Mouse (Mus musculus): Measurements from ENCODE around the gene Wdr35. TPM values are rescaled to one million over a fixed set of nuclear protein-coding genes. Genes with fewer than 3 reads are reported as not detected.
"Not testable (repeated sequence)": the region's sequence is repeated elsewhere in the genome, so short reads cannot be mapped to it uniquely, and the experiment has no call there.

Wdr35 gene
- polyA plus RNA-seq, 1 experiment from 2014 or later, result 21.4 TPM

DNA sequence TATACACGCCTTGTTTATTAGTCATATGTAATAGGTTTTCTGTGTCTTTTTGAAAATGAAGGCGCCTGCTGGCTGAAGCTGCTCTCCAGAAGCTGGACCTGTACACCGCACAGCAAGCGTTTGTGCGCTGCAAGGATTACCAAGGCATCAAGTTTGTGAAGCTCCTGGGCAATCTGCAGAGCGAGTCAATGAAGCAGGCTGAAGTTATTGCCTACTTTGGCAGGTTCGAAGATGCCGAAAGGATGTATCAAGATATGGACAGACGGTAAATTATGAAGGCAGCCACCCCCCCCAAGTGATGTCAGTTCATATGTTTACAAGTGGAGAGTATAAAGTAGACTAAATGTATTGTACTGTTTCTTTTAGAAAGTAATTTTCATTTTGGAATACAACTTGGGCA is 42.7 kb downstream of the Wdr35 start:
- no peaks in the 10 kb centered on the region for H3K9me3 ChIP-seq
- H3K36me3 ChIP-seq (replicated peaks), result peaks cover 24% of the 10 kb centered on the region
- DNase-seq (ENCODE audit: low spot score), result no peak

DNA sequence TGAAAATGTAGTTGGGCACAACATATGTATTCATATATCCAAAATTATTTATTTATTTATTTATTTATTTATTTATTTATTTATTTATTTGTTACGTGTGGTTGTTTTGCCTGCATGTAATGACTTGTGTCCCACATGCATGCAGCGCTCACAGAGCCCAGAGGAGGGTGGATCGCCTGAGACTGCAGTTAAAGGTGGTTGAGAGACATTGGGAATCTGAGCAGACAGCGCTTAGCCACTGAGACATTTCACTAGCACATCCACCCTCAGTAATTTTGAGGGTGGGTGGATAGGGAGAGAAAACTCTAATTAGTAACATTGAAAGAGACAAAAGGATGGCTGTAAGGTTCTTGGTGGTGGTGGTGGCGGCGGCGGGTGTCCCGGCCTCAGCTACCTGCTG is 46.7 kb downstream of the Wdr35 start:
- peaks cover 7% of the 10 kb centered on the region for H3K4me1 ChIP-seq
- 94% methylated on average over 8 of the region's 8 CpGs for WGBS
- no peak overlapping the region for H3K4me3 ChIP-seq
- H3K36me3 ChIP-seq (replicated peaks), result peaks cover 17% of the 10 kb centered on the region; the same call in 1 of the 2 replicates
- H3K27me3 ChIP-seq (replicated peaks; ENCODE audit: low read depth, poor library complexity, severe bottlenecking), result no peaks in the 10 kb centered on the region
- no peaks in the 10 kb centered on the region for H3K9me3 ChIP-seq
- H3K27ac ChIP-seq (replicated peaks), result no peak overlapping the region
- DNase-seq (ENCODE audit: low spot score), result no peak

More for the DNA sequence above, 42.7 kb downstream of the Wdr35 start:
- Histone ChIP-seq H3K27ac (replicated peaks) (no peak overlapping the region), H3K4me3 (no peak overlapping the region), H3K4me1 (peaks cover 2% of the 10 kb centered on the region), H3K27me3 (replicated peaks; ENCODE audit: low read depth, poor library complexity, severe bottlenecking) (no peaks in the 10 kb centered on the region)
- WGBS, result 95% methylated on average over 9 of the region's 9 CpGs

DNA sequence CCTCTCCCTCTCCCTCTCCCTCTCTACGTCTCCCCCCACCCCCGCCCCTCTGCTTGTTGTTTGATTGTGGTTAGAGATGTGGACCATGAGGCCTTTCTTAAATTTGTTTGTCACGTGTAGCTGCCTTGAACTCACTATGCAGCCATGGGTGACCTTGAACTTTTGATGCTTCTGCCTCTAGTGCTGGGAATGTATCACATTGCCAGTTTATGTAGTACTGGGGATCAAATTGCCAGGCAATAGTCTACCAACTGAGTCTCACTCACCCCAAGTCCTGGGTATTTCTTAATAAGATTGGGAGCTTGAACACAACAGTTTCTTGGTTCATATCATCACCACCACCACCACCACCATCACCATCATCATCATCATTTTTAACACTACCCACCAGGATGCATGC is 47.3 kb downstream of the Wdr35 start:
- Histone ChIP-seq H3K36me3 (replicated peaks) (peaks cover 17% of the 10 kb centered on the region; the same call in 1 of the 2 replicates), H3K9me3 (no peaks in the 10 kb centered on the region), H3K4me3 (no peak overlapping the region), H3K27me3 (replicated peaks; ENCODE audit: low read depth, poor library complexity, severe bottlenecking) (no peaks in the 10 kb centered on the region), H3K27ac (replicated peaks) (no peak overlapping the region), H3K4me1 (peaks cover 7% of the 10 kb centered on the region)
- no peak for DNase-seq (ENCODE audit: low spot score)
- WGBS, result 65% methylated on average over 3 of the region's 3 CpGs

DNA sequence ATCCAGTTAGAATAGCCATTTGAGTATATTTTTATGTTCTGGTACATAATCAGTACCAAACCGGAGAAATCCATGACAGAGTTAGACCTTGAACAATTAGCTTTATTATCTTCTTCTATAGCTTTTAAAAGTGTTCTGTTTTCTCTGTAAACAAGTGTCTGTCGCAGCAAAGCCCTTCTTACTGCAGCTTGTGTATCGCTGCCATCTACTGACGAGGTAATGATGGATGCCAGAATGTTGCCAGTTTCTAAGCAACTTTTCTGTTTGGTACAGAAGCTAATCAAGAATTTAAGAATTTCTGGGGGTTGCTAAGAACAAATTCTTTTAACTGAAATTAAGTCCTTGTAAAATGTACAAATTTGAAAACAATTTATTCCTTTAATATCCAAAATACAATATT is 49.3 kb downstream of the Wdr35 start:
- H3K4me3 ChIP-seq, result no peak overlapping the region
- DNase-seq (ENCODE audit: low spot score), result no peak
- peaks cover 7% of the 10 kb centered on the region for H3K4me1 ChIP-seq
- WGBS, result 58% methylated on average over 4 of the region's 4 CpGs
- peaks cover 6% of the 10 kb centered on the region for H3K36me3 ChIP-seq (replicated peaks)
- H3K27me3 ChIP-seq (replicated peaks; ENCODE audit: low read depth, poor library complexity, severe bottlenecking), result no peaks in the 10 kb centered on the region
- H3K9me3 ChIP-seq, result no peaks in the 10 kb centered on the region
- H3K27ac ChIP-seq (replicated peaks), result no peak overlapping the region

DNA sequence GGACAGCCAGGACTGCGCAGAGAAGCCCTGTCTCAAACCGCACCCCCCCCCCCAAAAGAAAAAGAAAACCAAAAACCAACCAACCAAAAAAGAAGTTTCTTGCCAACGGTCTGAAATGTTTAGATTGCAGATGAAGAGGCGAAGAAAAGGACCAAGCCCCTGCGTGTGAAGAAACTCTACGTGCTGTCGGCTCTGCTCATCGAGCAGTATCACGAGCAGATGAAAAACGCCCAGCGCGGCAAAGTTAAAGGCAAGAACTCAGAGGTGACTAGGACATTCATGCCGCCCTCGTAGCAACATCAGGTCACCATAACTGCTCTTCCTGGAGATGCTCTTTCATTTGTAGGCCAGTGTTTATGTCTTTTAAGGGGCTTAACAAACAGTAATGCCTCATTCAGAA is 50.4 kb downstream of the Wdr35 start:
- no peaks in the 10 kb centered on the region for H3K9me3 ChIP-seq
- no peak overlapping the region for H3K4me3 ChIP-seq
- H3K27me3 ChIP-seq (replicated peaks; ENCODE audit: low read depth, poor library complexity, severe bottlenecking), result no peaks in the 10 kb centered on the region
- H3K4me1 ChIP-seq, result peaks cover 7% of the 10 kb centered on the region
- peaks cover 7% of the 10 kb centered on the region; the same call in 1 of the 2 replicates for H3K36me3 ChIP-seq (replicated peaks)
- no peak for DNase-seq (ENCODE audit: low spot score)
- no peak overlapping the region for H3K27ac ChIP-seq (replicated peaks)
- 94% methylated on average over 14 of the region's 14 CpGs for WGBS

DNA sequence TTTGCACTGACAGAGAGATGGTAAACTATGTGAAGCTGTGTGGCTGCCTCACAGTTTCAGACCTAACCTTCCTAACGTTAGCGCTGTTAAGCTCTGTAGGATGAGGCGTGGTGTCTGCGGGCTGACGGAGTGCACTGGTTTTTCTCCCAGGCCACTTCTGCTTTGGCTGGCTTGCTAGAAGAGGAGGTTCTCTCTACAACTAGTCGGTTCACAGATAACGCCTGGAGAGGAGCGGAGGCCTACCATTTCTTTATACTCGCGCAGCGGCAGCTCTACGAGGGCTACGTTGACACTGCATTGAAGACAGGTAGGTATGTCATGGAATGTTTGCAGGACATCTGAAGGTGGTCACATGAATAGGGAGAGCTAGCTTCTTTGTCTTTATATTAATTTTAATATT is 51.0 kb downstream of the Wdr35 start:
- Histone ChIP-seq H3K36me3 (replicated peaks) (peaks cover 7% of the 10 kb centered on the region; the same call in 1 of the 2 replicates), H3K27me3 (replicated peaks; ENCODE audit: low read depth, poor library complexity, severe bottlenecking) (no peaks in the 10 kb centered on the region), H3K4me3 (no peak overlapping the region), H3K9me3 (no peaks in the 10 kb centered on the region), H3K4me1 (peaks cover 7% of the 10 kb centered on the region), H3K27ac (replicated peaks) (no peak overlapping the region)
- 89% methylated on average over 13 of the region's 13 CpGs for WGBS
- no peak for DNase-seq (ENCODE audit: low spot score)

DNA sequence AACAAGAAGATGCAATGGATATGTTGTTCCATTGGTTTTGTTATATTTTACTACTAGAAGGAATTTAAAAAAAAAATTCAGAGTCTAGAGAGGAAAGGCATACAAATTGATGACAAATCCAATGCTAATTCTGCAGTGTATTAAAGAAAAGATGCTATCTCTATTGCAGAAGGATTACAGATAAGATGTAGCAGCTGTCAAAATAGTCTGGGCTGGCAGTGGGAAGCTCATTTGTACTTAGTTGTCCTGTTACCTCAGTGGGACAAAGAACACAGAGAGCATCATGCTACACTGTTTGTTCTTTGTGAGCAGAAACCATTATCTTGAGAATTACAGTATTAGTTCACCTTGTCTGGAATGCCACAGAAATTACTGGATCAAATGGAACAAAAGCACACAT is 53.2 kb downstream of the Wdr35 start:
- no peak overlapping the region for H3K27ac ChIP-seq (replicated peaks)
- H3K36me3 ChIP-seq (replicated peaks), result peaks cover 7% of the 10 kb centered on the region; the same call in 1 of the 2 replicates
- H3K4me3 ChIP-seq, result no peak overlapping the region
- H3K4me1 ChIP-seq, result peaks cover 7% of the 10 kb centered on the region
- no peaks in the 10 kb centered on the region for H3K9me3 ChIP-seq
- H3K27me3 ChIP-seq (replicated peaks; ENCODE audit: low read depth, poor library complexity, severe bottlenecking), result no peaks in the 10 kb centered on the region
- DNase-seq (ENCODE audit: low spot score), result no peak

DNA sequence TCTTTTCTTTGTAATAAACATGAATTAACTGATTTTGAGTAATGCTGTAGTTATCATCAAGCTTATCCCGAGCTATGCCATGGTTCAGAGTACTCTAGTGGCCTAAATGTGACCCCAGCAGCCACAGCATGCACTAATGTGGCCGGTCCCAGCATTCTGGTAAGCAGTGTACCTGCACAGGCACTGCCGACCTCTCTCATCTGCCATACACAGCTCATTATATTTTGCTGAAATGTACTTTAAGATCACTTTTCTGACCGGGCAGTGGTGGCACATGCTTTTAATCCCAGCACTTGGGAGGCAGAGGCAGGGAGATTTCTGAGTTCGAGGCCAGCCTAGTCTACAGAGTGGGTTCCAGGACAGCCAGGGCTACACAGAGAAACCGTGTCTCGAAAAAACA is 55.1 kb downstream of the Wdr35 start:
- not testable (repeated sequence) for H3K27me3 ChIP-seq (replicated peaks; ENCODE audit: low read depth, poor library complexity, severe bottlenecking); H3K9me3 ChIP-seq; H3K27ac ChIP-seq (replicated peaks); H3K36me3 ChIP-seq (replicated peaks); H3K4me1 ChIP-seq; H3K4me3 ChIP-seq; DNase-seq (ENCODE audit: low spot score)
- WGBS, result 91% methylated on average over 7 of the region's 7 CpGs

DNA sequence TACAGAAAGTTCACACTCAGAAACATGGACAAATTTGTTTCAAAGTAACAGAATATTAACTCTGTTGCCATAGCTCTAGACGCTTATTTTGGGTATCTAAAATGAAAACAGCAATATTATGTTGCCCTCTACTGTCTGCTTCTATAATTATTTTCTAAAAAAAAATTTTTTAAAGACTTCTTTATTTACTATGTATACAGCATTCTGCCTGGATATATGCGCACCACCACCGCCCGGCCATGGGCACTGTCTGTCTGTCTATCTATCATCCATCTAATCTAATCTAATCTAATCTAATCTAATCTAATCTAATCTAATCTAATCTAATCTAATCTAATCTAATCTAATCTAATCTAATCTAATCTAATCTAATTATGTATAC is 55.8 kb downstream of the Wdr35 start:
- Histone ChIP-seq H3K4me1 (peaks cover 7% of the 10 kb centered on the region), H3K27me3 (replicated peaks; ENCODE audit: low read depth, poor library complexity, severe bottlenecking) (no peaks in the 10 kb centered on the region), H3K4me3 (peak overlapping the region; percentile 67), H3K9me3 (no peaks in the 10 kb centered on the region), H3K27ac (replicated peaks) (peak overlapping the region; percentile 96), H3K36me3 (replicated peaks) (peaks cover 7% of the 10 kb centered on the region; the same call in 1 of the 2 replicates)
- 63% methylated on average over 4 of the region's 4 CpGs for WGBS
- no peak for DNase-seq (ENCODE audit: low spot score)

DNA sequence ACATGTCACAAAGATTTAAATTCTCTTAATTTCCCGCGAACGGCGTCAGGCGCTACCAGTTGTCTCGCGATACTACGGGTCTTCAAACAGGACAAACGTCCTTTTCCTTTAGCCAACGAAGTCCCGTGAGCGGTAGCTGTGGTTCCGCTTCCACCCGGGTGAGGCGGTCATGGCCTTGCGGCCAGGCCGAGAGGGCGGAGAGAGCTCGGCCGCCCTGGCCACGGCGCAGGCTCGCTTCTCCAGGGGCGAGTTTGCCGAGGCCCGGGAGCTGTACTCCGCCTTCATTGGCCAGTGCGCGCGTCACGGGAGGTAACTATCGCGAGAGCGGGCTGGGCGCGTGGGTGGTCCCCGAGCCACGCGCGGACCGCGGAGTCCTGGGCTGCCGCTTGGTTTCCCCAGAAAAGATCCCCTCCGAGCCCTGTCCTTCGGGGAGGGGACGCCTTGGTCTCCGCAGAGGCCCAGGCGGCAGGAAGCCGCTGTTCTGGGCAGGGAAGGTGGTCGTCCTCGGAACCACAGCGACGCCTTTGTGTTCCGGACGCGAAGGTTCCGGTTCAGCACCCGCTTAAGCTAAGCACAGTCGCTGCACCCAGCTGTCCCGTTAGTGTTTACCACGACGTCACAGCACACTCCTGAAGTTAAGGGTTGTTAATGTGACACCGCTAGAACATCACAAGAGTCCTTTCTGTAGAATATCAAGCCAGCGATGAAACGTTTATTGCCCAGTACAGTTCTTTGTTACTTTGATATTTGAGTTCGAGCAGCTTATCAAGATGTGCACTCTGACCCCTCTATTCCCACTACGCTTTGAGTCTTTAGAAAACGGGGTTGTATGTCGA is 56.4 kb downstream of the Wdr35 start, which contains the start of gene Ttc32:
Gene Ttc32, plus strand, starts transcription at position 110 of the 836 bp plus-strand sequence.
- Histone ChIP-seq H3K36me3 (replicated peaks) (peaks cover 7% of the 10 kb centered on the region; the same call in 1 of the 2 replicates), H3K27ac (replicated peaks) (peak within 1 kb of the TSS; percentile 96), H3K27me3 (replicated peaks; ENCODE audit: low read depth, poor library complexity, severe bottlenecking) (no peaks in the 10 kb centered on the region), H3K4me1 (peaks cover 7% of the 10 kb centered on the region), H3K9me3 (no peaks in the 10 kb centered on the region), H3K4me3 (peak within 1 kb of the TSS; percentile 67)
- DNase-seq (ENCODE audit: low spot score), result peak; percentile 93
- WGBS, result under 1% methylated on average over 69 of the region's 69 CpGs

DNA sequence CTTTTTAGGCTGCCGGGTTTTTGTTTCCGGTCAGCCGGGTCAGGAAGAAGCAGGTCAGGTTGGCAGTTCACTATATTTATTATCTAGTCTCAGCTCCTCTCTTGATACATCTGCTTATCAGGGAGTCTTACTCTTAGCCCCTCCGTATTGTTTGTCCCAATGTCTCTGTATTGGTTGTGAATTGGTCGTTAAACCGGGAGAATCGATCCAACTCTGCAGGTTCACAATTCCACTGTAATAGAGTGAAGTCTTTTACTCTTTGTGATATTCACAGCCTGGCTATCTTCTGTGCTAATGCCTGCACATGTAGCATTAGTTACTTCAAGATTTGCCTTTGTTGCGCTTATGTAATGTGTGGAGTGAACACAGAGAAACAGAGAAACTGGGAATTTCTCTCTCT is 57.5 kb downstream of the Wdr35 start:
- Histone ChIP-seq H3K9me3 (no peaks in the 10 kb centered on the region), H3K4me3 (peak overlapping the region; percentile 67), H3K4me1 (peaks cover 7% of the 10 kb centered on the region), H3K27me3 (replicated peaks; ENCODE audit: low read depth, poor library complexity, severe bottlenecking) (no peaks in the 10 kb centered on the region), H3K36me3 (replicated peaks) (peaks cover 7% of the 10 kb centered on the region; the same call in 1 of the 2 replicates), H3K27ac (replicated peaks) (peak overlapping the region; percentile 96)
- DNase-seq (ENCODE audit: low spot score), result no peak
- 75% methylated on average over 8 of the region's 8 CpGs for WGBS

DNA sequence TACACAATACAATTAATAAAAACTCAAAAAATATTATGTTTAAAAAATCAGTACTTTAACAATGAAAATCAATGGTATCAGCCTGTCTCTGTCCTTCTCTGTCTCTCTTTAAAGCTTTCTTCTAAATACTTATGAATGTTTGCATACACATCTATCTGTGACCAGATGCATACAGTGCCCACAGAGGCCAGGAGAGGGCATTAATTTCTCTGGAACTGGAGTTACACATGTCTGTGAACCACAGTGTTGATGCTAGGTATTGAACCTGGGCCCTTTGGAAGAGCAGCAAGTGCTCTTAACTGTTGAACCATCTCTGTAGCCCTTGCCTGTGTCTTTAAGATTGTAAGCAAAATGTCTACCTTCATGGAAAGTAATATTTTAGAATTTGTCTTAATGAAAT is 59.4 kb downstream of the Wdr35 start:
- no peaks in the 10 kb centered on the region for H3K9me3 ChIP-seq
- no peak overlapping the region for H3K4me3 ChIP-seq
- no peaks in the 10 kb centered on the region for H3K27me3 ChIP-seq (replicated peaks; ENCODE audit: low read depth, poor library complexity, severe bottlenecking)
- no peak overlapping the region for H3K27ac ChIP-seq (replicated peaks)
- no peak for DNase-seq (ENCODE audit: low spot score)
- H3K4me1 ChIP-seq, result peaks cover 7% of the 10 kb centered on the region
- H3K36me3 ChIP-seq (replicated peaks), result peaks cover 3% of the 10 kb centered on the region; the same call in 1 of the 2 replicates

DNA sequence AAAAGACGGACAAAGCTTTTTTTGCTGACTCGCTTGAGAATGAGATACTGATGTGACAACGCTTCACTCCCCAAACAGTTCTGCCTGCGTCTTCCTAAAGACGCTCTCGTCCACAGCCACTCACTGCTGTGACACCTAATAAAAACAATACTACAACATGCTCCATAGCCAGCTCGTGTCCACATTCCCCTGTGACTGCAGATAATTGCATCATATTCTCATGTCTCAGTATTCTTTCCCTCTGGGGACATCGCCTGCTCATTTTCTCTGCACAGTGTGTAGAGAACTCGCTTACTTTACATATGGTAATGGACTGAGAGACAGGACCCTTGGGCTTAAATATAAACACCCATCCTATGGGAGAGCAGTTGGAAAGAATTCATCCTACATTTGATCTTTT is 62.7 kb downstream of the Wdr35 start:
- no peak for DNase-seq (ENCODE audit: low spot score)
- Histone ChIP-seq H3K27me3 (replicated peaks; ENCODE audit: low read depth, poor library complexity, severe bottlenecking) (no peaks in the 10 kb centered on the region), H3K4me1 (peaks cover 2% of the 10 kb centered on the region; the same call in 1 of the 2 replicates), H3K36me3 (replicated peaks) (no peaks in the 10 kb centered on the region), H3K9me3 (no peaks in the 10 kb centered on the region), H3K4me3 (no peak overlapping the region), H3K27ac (replicated peaks) (no peak overlapping the region)
- WGBS, result 86% methylated on average over 9 of the region's 9 CpGs

All from embryonic facial prominence, embryonic 10.5 days (tissue).